Mouse (Mus musculus): ENCODE measurements at regions not wholly inside any gene's neighbourhood (a gene's known extent, or its start where the extent isn't known, plus 50 kb on each side); places are given as distances from the start of the nearest gene placed in this dataset.

GRCm38 (mm10) chr14:61904426-61905124, 297.3 kb downstream of the Kcnrg start:
- TF ChIP-seq CHD2 (IDR thresholded peaks at IDR 0.05; ENCODE audit: low read depth, low read length): no peak
- TF ChIP-seq HCFC1 (IDR thresholded peaks at IDR 0.05; ENCODE audit: borderline replicate concordance, insufficient read depth, low read length): no peak
- TF ChIP-seq ZNF384 (IDR thresholded peaks at IDR 0.05; ENCODE audit: low read depth, low read length): no peak
- no peak for TF ChIP-seq ZC3H11A (IDR thresholded peaks at IDR 0.05; ENCODE audit: borderline replicate concordance, low read depth, low read length)

All from ES-E14 (cell line).